Mouse (Mus musculus): ENCODE data around the gene Unc5b.
"Not testable (repeated sequence)": the region's sequence is repeated elsewhere in the genome, so short reads cannot be mapped to it uniquely, and the experiment has no call there.

GRCm38 (mm10) chr10:60845271-60845670 lies 13.9 kb upstream of the Unc5b start:
- not testable (repeated sequence) for TF ChIP-seq RAD21 (IDR thresholded peaks at IDR 0.05; ENCODE audit: low read depth, low read length); CTCF (conservative IDR thresholded peaks at IDR 0.05 in 1 of 2, IDR thresholded peaks at IDR 0.05 in 1 of 2; ENCODE audit: low read depth in 2 of 2, low read length in 2 of 2); UBTF (IDR thresholded peaks at IDR 0.05; ENCODE audit: low read depth, low read length); IRF4 (IDR thresholded peaks at IDR 0.05; ENCODE audit: low read depth, low read length); POLR2A (IDR thresholded peaks at IDR 0.05; ENCODE audit: low read depth, low read length); JUND (conservative IDR thresholded peaks at IDR 0.05; ENCODE audit: low read depth, low read length); EP300 (IDR thresholded peaks at IDR 0.05; ENCODE audit: low read length); POLR2AphosphoS2 (IDR thresholded peaks at IDR 0.05; ENCODE audit: low read depth, low read length); NRF1 (IDR thresholded peaks at IDR 0.05; ENCODE audit: low read depth, low read length); ZMIZ1 (IDR thresholded peaks at IDR 0.05; ENCODE audit: low read depth, low read length); HCFC1 (IDR thresholded peaks at IDR 0.05; ENCODE audit: low read depth, low read length); E2F4 (IDR thresholded peaks at IDR 0.05; ENCODE audit: insufficient replicate concordance, low read depth, low read length); MAFK (IDR thresholded peaks at IDR 0.05; ENCODE audit: insufficient replicate concordance, low read length)
